Mouse (Mus musculus): ENCODE results near the gene Ap1g2. TPM values are rescaled to one million over a fixed set of nuclear protein-coding genes. Genes with fewer than 3 reads are reported as not detected.

Gene Ap1g2
- polyA plus RNA-seq, 1 experiment from 2014 or later, result 12.0 TPM

DNA sequence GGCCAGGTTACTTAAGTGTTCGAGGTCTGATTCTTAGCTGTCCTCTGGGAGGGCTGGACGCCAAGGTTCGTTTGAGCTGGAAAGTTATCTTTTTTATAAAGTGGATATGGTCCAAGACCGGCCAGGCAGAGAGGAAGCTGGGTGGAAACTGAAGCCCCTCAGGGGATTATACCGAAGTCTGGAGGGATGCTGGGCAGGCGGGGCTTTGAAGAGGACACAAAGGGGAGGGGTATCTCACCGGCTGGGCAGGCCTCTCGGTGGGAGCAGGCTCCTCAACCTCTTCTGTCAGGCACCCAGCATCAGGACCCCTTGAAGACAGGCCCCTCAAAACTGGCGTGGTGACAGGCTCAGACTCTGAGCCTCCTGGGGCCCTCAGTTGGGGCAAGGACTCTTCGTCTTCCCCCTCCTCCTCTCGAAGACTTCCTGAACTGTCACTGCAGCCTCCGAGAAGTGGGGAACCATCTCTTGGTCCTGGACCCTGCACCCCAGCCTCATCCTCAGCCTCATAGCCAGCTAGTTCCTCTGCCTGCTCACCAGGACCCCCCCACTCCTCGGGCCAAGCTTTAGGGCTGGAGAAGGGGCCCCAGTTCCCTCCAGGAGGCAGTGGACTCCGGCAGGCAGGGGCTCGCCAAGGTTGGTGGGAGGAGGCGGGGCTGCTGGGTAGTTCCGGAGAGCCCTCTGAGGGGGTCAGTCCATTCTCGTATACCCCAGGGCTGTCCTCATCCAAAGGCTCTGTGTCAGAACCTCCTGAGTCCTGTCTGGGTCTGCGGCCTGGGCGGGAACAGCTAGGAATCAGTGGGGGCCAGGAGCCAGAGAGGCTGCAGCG, 2.9 kb upstream of the Ap1g2 start:
- 0 out of 2 replicates have a peak overlapping the region, but pooled peaks have one; percentile 0 for H3K9ac ChIP-seq
- H3K4me2 ChIP-seq (replicated peaks), result peak overlapping the region; percentile 39
- H3K36me3 ChIP-seq, result no peaks in the 10 kb centered on the region
- H3K4me3 ChIP-seq, result no peak overlapping the region; the same call in 1 of the 2 replicates
- H3K4me1 ChIP-seq, result peaks cover 42% of the 10 kb centered on the region
- peaks cover 43% of the 10 kb centered on the region for H3K27me3 ChIP-seq (replicated peaks)
- H3K27ac ChIP-seq, result no peak overlapping the region; the same call in 1 of the 2 replicates
- ATAC-seq (ENCODE audit: low FRiP score, low read depth), result no peak
- no peaks in the 10 kb centered on the region for H3K9me3 ChIP-seq
- WGBS, result 19% methylated on average over 21 of the region's 21 CpGs

DNA sequence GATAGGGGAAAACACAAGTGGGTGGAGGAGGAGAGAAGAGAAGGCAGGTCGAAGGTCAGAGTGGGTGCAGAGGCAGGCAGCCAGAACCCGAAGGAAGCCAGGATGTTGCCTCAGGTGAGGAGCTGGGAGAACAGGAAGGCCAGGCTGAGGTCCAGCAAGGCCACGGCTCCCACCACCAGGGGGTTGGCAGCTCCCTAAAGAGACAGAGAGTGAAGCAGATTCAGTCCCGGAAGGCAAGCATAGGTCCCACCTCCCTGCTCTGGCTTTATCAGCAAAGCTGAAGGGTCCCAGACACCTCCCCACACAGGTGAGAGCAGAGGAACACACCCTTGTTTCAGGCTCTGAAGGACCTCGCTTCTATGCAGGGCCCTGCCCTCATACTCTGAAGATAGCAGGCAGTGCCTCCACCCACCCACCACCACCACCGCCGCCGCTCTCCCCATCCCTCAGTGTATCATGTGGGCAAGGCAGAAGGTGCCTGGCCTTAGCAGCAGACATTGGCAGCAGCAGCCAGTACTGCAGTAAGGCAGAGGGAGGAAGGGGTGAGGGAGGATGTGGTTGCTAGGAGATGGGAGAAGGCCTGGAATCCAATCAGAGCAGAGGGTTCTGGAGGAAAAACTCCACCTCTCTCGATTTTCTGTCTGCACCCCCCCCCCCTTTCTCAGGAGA, 1.9 kb upstream of the Ap1g2 start:
- no peaks in the 10 kb centered on the region for H3K36me3 ChIP-seq
- H3K27me3 ChIP-seq (replicated peaks), result peaks cover 34% of the 10 kb centered on the region
- H3K27ac ChIP-seq, result no peak overlapping the region
- no peaks in the 10 kb centered on the region for H3K9me3 ChIP-seq
- H3K9ac ChIP-seq, result 0 out of 2 replicates have a peak overlapping the region, but pooled peaks have one; percentile 21
- H3K4me2 ChIP-seq (replicated peaks), result peak overlapping the region; percentile 39
- no peak overlapping the region; the same call in 1 of the 2 replicates for H3K4me3 ChIP-seq
- 50% methylated on average over 9 of the region's 9 CpGs for WGBS
- H3K4me1 ChIP-seq, result peaks cover 35% of the 10 kb centered on the region
- peak; percentile 67 for ATAC-seq (ENCODE audit: low FRiP score, low read depth)

DNA sequence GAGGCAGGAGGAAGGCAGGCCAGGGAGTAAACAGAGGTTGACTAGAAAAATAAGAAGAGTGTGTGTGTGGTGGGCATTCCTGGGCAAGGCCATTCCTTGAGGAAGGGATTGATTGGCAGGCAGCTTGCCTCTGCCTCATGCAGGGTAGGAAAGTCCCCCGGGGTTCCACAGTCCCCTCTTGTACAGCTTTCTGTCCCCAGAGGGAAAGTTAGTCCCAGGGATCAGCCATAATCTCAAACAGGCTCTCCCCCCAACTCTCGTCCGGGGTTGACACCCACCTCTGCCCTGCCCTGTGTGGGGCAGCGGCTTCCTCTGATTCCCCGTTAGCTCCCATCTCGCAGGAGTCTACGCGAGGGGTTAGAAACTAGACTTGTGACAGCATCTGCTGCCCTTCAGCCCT, 597 bp upstream of the Ap1g2 start:
- Histone ChIP-seq H3K36me3 (no peaks in the 10 kb centered on the region), H3K4me1 (peaks cover 35% of the 10 kb centered on the region), H3K27me3 (replicated peaks) (peaks cover 24% of the 10 kb centered on the region), H3K9me3 (no peaks in the 10 kb centered on the region), H3K27ac (no peak overlapping the region), H3K4me2 (replicated peaks) (no peak overlapping the region), H3K9ac (no peak overlapping the region), H3K4me3 (no peak overlapping the region)
- no peak for ATAC-seq (ENCODE audit: low FRiP score, low read depth)
- 77% methylated on average over 8 of the region's 8 CpGs for WGBS

DNA sequence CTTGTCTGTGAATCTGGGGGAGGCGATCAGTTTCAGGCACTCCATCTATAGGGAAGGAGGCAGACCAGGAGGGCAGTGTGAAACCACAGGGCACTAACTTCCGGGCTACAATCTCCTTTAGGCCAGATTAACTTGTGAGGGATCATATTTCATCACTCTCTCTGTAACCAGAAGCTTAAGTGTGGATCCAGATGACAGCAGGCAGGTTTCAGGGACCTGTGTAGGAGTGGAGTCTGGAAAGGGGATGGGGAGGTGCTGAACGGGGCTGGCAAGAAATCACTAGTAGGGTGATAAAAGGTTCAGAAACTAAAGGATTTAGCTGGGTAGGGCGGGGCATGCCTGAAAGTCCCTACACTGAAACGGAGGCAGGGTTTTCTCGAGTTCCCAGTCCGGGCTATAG, 1.0 kb downstream of the Ap1g2 start:
- H3K4me1 ChIP-seq, result peaks cover 35% of the 10 kb centered on the region
- no peaks in the 10 kb centered on the region for H3K36me3 ChIP-seq
- H3K27me3 ChIP-seq (replicated peaks), result peaks cover 13% of the 10 kb centered on the region; the same call in 1 of the 2 replicates
- H3K27ac ChIP-seq, result no peak overlapping the region
- no peak overlapping the region for H3K4me3 ChIP-seq
- ATAC-seq (ENCODE audit: low FRiP score, low read depth), result no peak
- no peaks in the 10 kb centered on the region for H3K9me3 ChIP-seq
- WGBS, result 8% methylated on average over 7 of the region's 7 CpGs
- H3K4me2 ChIP-seq (replicated peaks), result peak overlapping the region; percentile 94
- peak overlapping the region; percentile 60 for H3K9ac ChIP-seq

DNA sequence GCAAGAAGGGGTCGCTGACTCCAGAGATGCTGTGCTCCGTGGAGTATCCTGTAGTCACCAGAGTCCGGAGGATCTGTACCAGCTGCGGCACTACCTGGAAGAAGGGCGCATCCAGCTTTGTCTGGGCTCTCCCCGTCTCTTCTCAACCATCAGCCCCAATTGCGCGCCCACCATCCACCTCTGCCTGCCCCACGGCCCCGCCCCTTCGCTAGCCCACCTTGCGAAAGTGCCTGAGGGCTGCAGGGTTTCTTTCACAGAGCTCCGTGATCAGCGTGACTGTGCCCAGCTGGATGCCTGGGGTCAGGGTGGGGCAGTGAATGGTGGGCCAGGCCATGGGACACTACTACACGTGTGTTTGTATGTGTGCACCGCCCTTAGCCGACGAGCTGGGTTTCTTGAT, 2.0 kb downstream of the Ap1g2 start:
- ATAC-seq (ENCODE audit: low FRiP score, low read depth), result no peak
- H3K9ac ChIP-seq, result no peak overlapping the region
- no peak overlapping the region for H3K4me3 ChIP-seq
- 0 out of 2 replicates have a peak, but pooled peaks cover 5% of the 10 kb centered on the region for H3K27me3 ChIP-seq (replicated peaks)
- no peak overlapping the region for H3K27ac ChIP-seq
- H3K4me2 ChIP-seq (replicated peaks), result no peak overlapping the region
- peaks cover 29% of the 10 kb centered on the region for H3K4me1 ChIP-seq
- no peaks in the 10 kb centered on the region for H3K36me3 ChIP-seq
- WGBS, result 89% methylated on average over 18 of the region's 18 CpGs
- H3K9me3 ChIP-seq, result no peaks in the 10 kb centered on the region

DNA sequence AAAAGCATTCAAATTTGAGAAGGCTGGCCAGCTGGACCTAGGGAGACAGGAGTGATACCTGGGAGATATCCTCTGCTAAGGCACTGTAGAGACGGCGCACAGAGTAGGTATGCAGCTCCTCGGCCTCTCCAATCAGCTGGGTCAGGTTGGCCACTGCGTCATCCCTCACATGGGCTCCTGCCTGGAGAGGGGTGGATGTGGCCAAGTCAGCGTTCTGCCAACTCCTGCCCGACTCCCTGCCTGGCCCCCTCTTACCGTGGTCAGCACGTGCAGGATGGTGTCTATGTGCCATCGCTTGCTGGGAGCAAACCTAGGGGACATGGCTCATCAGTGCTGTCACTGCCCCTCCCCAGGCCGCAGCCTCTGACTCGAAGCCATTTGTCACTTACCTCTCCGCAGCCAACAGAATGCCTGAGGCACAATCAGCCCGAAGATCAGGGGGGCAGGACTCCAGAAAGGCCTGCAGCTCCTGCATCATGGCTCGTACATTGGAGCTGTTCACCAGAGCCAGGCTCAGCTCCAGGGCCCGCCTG, 4.1 kb downstream of the Ap1g2 start:
- peaks cover 11% of the 10 kb centered on the region; the same call in 1 of the 2 replicates for H3K36me3 ChIP-seq
- 0 out of 2 replicates have a peak, but pooled peaks cover 2% of the 10 kb centered on the region for H3K27me3 ChIP-seq (replicated peaks)
- no peak overlapping the region for H3K4me2 ChIP-seq (replicated peaks)
- no peak overlapping the region for H3K27ac ChIP-seq
- H3K4me1 ChIP-seq, result peaks cover 20% of the 10 kb centered on the region
- H3K4me3 ChIP-seq, result no peak overlapping the region
- no peak overlapping the region for H3K9ac ChIP-seq
- H3K9me3 ChIP-seq, result no peaks in the 10 kb centered on the region
- no peak for ATAC-seq (ENCODE audit: low FRiP score, low read depth)
- WGBS, result 77% methylated on average over 15 of the region's 15 CpGs

DNA sequence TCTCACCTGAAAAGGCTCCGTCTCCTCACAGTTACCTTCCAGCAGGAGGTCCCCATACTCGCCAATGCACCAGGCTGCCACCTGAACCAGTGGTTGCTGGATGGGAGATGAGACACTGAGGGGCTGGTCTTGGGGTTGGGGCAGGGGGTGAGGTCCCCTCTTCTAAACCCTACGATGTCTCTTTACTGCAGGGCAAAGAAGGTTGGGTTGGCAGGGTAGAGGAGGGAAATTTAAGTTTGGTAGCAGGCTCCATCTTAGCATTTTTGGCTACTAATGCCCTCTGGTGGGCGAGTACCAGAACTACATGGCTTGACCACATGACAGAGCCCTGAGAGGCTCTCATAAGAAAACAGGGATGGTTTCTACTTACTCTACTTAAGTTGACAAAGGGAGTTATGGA, 4.8 kb downstream of the Ap1g2 start:
- H3K4me3 ChIP-seq, result no peak overlapping the region
- H3K9me3 ChIP-seq, result no peaks in the 10 kb centered on the region
- ATAC-seq (ENCODE audit: low FRiP score, low read depth), result no peak
- peaks cover 11% of the 10 kb centered on the region; the same call in 1 of the 2 replicates for H3K36me3 ChIP-seq
- H3K27me3 ChIP-seq (replicated peaks), result no peaks in the 10 kb centered on the region
- no peak overlapping the region for H3K9ac ChIP-seq
- no peak overlapping the region for H3K4me2 ChIP-seq (replicated peaks)
- 55% methylated on average over 4 of the region's 4 CpGs for WGBS
- H3K4me1 ChIP-seq, result peaks cover 27% of the 10 kb centered on the region
- no peak overlapping the region for H3K27ac ChIP-seq

DNA sequence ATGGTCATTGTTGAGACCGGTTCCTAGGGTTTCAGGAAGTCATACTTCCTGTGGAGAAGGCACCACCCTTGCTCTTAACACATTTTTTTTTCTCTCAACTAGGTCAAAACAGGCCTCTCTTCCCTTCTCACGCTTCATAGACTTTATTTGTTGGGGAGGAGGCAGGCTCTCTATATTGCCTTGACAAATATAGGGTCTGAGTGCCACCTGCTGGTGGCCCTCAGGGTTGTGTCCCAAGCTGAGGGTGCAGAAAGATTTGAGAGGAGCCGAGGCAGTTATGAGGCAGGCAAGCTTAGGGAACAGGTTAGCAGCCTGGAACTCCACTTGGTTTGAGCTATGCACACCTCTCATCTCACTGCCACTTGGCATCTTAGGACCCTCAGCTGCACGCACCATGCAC, 8.3 kb downstream of the Ap1g2 start:
- 60% methylated on average over 4 of the region's 4 CpGs for WGBS
- H3K9me3 ChIP-seq, result no peaks in the 10 kb centered on the region
- H3K27me3 ChIP-seq (replicated peaks), result no peaks in the 10 kb centered on the region
- H3K4me2 ChIP-seq (replicated peaks), result no peak overlapping the region
- H3K4me1 ChIP-seq, result peaks cover 25% of the 10 kb centered on the region
- peaks cover 11% of the 10 kb centered on the region; the same call in 1 of the 2 replicates for H3K36me3 ChIP-seq
- no peak overlapping the region for H3K9ac ChIP-seq
- no peak for ATAC-seq (ENCODE audit: low FRiP score, low read depth)
- H3K27ac ChIP-seq, result no peak overlapping the region
- H3K4me3 ChIP-seq, result no peak overlapping the region

DNA sequence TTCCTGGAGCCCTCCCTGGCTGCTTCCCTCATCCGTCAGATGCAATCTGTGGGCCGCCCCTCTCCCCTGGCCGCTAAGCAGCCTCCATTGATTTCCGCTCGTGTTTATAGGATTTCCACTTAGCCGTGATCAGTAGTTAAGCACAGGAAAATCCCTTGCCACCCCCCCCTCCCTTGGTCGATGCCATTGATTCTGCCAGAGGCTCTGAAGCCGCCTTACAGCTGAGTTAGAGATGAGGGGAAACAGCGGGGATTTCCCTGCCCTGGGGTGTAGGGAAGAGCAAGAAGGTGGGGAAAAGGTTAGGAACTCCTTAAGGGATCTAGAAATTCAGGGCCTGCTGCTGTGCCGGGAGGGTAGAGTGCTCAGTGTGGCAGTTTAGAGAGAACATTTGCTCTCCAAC, 8.7 kb downstream of the Ap1g2 start:
- Histone ChIP-seq H3K9me3 (no peaks in the 10 kb centered on the region), H3K27me3 (replicated peaks) (no peaks in the 10 kb centered on the region), H3K27ac (no peak overlapping the region), H3K4me3 (no peak overlapping the region), H3K4me2 (replicated peaks) (peak overlapping the region; percentile 45; the same call in 1 of the 2 replicates), H3K9ac (no peak overlapping the region; the same call in 1 of the 2 replicates), H3K4me1 (peaks cover 25% of the 10 kb centered on the region), H3K36me3 (peaks cover 11% of the 10 kb centered on the region; the same call in 1 of the 2 replicates)
- 68% methylated on average over 10 of the region's 10 CpGs for WGBS
- no peak for ATAC-seq (ENCODE audit: low FRiP score, low read depth)

DNA sequence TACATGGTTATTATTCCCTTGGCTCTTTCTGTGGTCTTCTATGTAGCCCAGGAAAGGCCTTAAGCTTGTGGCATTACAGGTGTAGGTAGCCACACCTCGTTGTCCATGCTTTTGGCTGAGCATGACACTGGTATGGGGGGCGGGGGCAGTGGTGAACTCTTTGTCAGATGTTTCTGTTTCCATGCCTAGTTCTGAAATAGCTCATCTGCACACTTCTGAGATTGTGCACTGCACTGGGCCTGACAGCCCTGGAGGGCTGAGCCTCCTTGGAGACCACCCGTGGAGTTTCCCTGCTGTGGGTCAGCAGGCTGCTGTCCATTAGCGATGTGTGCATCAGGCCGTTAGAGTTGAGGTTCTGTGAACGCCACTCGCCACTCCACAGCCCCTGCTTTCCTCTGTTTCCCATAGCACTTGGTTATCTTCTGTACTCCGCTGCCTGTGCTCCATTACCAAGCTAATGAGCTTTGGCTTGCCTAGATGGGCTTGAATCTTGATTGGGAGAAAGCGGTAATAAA, 9.8 kb downstream of the Ap1g2 start:
- H3K27me3 ChIP-seq (replicated peaks), result no peaks in the 10 kb centered on the region
- H3K4me3 ChIP-seq, result no peak overlapping the region
- no peak for ATAC-seq (ENCODE audit: low FRiP score, low read depth)
- no peaks in the 10 kb centered on the region for H3K9me3 ChIP-seq
- H3K4me2 ChIP-seq (replicated peaks), result peak overlapping the region; percentile 45
- peak overlapping the region; percentile 9; the same call in 1 of the 2 replicates for H3K9ac ChIP-seq
- H3K36me3 ChIP-seq, result peaks cover 11% of the 10 kb centered on the region; the same call in 1 of the 2 replicates
- H3K27ac ChIP-seq, result peak overlapping the region; percentile 53; the same call in 1 of the 2 replicates
- peaks cover 25% of the 10 kb centered on the region for H3K4me1 ChIP-seq
- WGBS, result 48% methylated on average over 9 of the region's 9 CpGs

DNA sequence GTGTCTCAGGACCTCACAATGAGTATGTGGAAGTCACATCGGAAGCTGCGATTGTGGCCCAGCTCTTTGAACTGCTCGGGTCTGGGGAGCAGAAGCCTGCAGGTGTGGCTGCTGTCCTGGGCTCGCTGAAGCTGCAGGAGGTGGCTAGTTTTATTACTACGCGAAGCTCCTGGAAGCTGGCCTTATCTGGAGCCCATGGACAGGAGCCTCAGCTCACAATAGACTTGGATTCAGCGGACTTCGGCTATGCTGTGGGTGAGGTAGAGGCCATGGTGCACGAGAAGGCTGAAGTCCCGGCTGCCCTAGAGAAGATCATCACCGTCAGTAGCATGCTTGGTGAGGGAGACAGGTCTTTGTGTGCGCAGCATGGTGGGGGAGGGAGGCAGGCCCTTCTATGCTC, 10.7 kb downstream of the Ap1g2 start:
- no peak overlapping the region for H3K4me3 ChIP-seq
- no peak overlapping the region; the same call in 1 of the 2 replicates for H3K9ac ChIP-seq
- H3K4me1 ChIP-seq, result peaks cover 32% of the 10 kb centered on the region
- no peaks in the 10 kb centered on the region for H3K27me3 ChIP-seq (replicated peaks)
- H3K36me3 ChIP-seq, result peaks cover 11% of the 10 kb centered on the region; the same call in 1 of the 2 replicates
- no peak overlapping the region for H3K27ac ChIP-seq
- WGBS, result 58% methylated on average over 12 of the region's 12 CpGs
- H3K4me2 ChIP-seq (replicated peaks), result peak overlapping the region; percentile 62
- no peak for ATAC-seq (ENCODE audit: low FRiP score, low read depth)
- no peaks in the 10 kb centered on the region for H3K9me3 ChIP-seq

DNA sequence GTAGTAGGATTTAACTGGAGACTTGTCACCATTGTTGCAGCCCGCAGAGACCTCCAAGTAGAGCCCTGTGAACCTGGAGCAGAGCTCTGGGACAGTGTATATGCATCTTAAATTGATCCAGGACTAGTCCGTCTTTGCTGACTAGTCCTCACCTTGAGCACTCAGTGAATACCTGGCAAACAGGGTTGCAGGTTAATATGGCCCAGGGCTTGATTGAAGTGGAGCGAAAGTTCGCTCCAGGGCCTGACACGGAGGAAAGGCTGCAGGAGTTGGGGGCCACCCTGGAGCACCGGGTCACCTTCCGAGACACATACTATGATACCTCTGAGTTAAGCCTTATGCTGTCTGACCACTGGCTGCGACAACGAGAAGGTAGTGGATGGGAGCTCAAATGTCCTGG, 11.1 kb downstream of the Ap1g2 start:
- peak overlapping the region; percentile 60; the same call in 1 of the 2 replicates for H3K27ac ChIP-seq
- peaks cover 36% of the 10 kb centered on the region for H3K4me1 ChIP-seq
- WGBS, result 57% methylated on average over 9 of the region's 9 CpGs
- no peak for ATAC-seq (ENCODE audit: low FRiP score, low read depth)
- peak overlapping the region; percentile 62 for H3K4me2 ChIP-seq (replicated peaks)
- H3K4me3 ChIP-seq, result peak overlapping the region; percentile 51
- H3K36me3 ChIP-seq, result peaks cover 11% of the 10 kb centered on the region; the same call in 1 of the 2 replicates
- H3K27me3 ChIP-seq (replicated peaks), result no peaks in the 10 kb centered on the region
- H3K9ac ChIP-seq, result peak overlapping the region; percentile 73
- no peaks in the 10 kb centered on the region for H3K9me3 ChIP-seq
